Mouse (Mus musculus): ENCODE results near the gene Gm29776. TPM values are rescaled to one million over a fixed set of nuclear protein-coding genes. Genes with fewer than 3 reads are reported as not detected.

Gm29776 gene
- polyA plus RNA-seq, 1 experiment from 2014 or later: 0.16 TPM

- Histone ChIP-seq H3K9me3 (replicated peaks) (no peaks in the 10 kb centered on the region), H3K27me3 (no peaks in the 10 kb centered on the region), H3K9ac (no peak overlapping the region), H3K4me1 (replicated peaks) (peaks cover 33% of the 10 kb centered on the region), H3K27ac (no peak overlapping the region), H3K4me3 (no peak overlapping the region), H3K4me2 (no peak overlapping the region), H3K36me3 (peaks cover 61% of the 10 kb centered on the region)
- 59% methylated on average over 23 of the region's 23 CpGs for WGBS
- 0 out of 2 replicates have a peak, but pooled peaks have one; percentile 7 for ATAC-seq (replicated peaks; ENCODE audit: insufficient number of reproducible peaks, insufficient read depth, low FRiP score, low read depth)
These were observed 47.8 kb downstream of the Gm29776 start for GRCm38 (mm10) chr14:54650621-54651454.

DNA sequence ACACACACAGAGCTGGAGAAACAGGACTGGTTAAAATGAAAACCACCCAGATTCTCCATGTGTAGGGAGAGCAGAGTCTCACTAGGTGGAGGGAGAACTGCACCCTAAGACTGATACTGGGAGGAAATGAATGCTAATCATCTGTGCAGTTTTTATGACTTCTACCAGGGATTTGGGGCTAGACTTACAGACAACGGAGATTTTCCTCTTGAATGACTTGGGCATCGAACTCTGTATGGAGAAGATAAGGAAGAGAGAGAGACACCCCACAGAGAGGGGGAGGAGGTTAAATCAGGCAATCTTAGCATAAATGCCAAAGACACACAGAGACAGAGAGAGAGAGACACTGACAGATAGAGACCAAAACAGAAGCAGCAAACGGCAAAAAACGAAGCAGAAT, 50.7 kb downstream of the Gm29776 start:
- no peaks in the 10 kb centered on the region for H3K27me3 ChIP-seq
- ATAC-seq (replicated peaks; ENCODE audit: insufficient number of reproducible peaks, insufficient read depth, low FRiP score, low read depth): no peak

DNA sequence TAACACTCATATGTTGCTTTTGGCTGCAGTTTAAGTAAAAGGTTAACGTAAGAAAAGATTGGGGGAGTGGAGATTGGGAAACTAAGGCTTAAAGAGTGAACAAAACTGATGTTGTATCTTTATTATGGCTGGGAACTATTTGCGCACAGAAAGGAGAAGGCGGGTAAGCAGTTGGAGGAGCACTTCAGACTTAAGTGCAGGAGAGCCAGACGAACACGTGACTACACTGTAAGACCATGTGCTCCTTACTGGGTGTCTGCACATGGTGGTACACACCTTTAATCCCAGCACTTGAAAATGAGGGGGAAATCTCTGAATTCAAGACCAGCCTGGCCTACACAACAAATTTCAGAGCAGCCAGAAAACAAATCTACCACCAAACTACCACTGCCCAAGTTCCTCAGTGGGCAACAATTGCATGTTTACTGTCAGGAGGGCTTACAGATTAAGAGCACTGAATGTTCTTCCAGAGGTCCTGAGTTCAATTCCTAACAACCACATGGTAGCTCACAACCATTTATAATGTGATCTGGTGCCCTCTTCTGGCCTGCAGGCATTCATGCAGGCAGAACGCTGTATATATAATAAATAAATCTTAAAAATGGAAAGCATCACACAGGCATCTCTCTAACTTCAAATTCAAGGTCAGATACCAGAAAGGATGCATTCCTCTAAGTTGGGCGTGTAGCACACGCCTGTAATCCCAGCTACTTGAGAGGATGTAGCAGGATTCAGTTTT, 51.6 kb downstream of the Gm29776 start:
- peaks cover 92% of the 10 kb centered on the region for H3K36me3 ChIP-seq
- no peaks in the 10 kb centered on the region for H3K9me3 ChIP-seq (replicated peaks)
- no peak overlapping the region for H3K4me2 ChIP-seq
- no peak overlapping the region for H3K9ac ChIP-seq
- H3K27me3 ChIP-seq: no peaks in the 10 kb centered on the region
- no peak for ATAC-seq (replicated peaks; ENCODE audit: insufficient number of reproducible peaks, insufficient read depth, low FRiP score, low read depth)
- 90% methylated on average over 8 of the region's 8 CpGs for WGBS
- H3K4me3 ChIP-seq: no peak overlapping the region
- H3K27ac ChIP-seq: no peak overlapping the region
- H3K4me1 ChIP-seq (replicated peaks): peaks cover 14% of the 10 kb centered on the region

More for the DNA sequence above, 50.7 kb downstream of the Gm29776 start:
- Histone ChIP-seq H3K4me3 (no peak overlapping the region), H3K36me3 (peaks cover 84% of the 10 kb centered on the region), H3K9ac (no peak overlapping the region), H3K27ac (no peak overlapping the region), H3K4me2 (no peak overlapping the region), H3K4me1 (replicated peaks) (peaks cover 22% of the 10 kb centered on the region), H3K9me3 (replicated peaks) (no peaks in the 10 kb centered on the region)
- 76% methylated on average over 4 of the region's 4 CpGs for WGBS

GRCm38 (mm10) chr14:54646455-54646854, 52.2 kb downstream of the Gm29776 start:
- ATAC-seq (replicated peaks; ENCODE audit: insufficient number of reproducible peaks, insufficient read depth, low FRiP score, low read depth): no peak
- H3K4me2 ChIP-seq: no peak overlapping the region
- WGBS: 94% methylated on average over 17 of the region's 17 CpGs
- H3K27me3 ChIP-seq: no peaks in the 10 kb centered on the region
- peaks cover 87% of the 10 kb centered on the region for H3K36me3 ChIP-seq
- H3K9ac ChIP-seq: no peak overlapping the region
- H3K9me3 ChIP-seq (replicated peaks): no peaks in the 10 kb centered on the region
- peaks cover 10% of the 10 kb centered on the region for H3K4me1 ChIP-seq (replicated peaks)
- no peak overlapping the region for H3K27ac ChIP-seq
- no peak overlapping the region for H3K4me3 ChIP-seq

- 64% methylated on average over 9 of the region's 9 CpGs for WGBS
- Histone ChIP-seq H3K27ac (no peak overlapping the region), H3K4me2 (no peak overlapping the region), H3K9me3 (replicated peaks) (no peaks in the 10 kb centered on the region), H3K36me3 (peaks cover 69% of the 10 kb centered on the region), H3K4me1 (replicated peaks) (peaks cover 16% of the 10 kb centered on the region), H3K27me3 (no peaks in the 10 kb centered on the region; the same call in 1 of the 2 replicates), H3K4me3 (no peak overlapping the region), H3K9ac (no peak overlapping the region)
- no peak for ATAC-seq (replicated peaks; ENCODE audit: insufficient number of reproducible peaks, insufficient read depth, low FRiP score, low read depth)
These were observed 54.3 kb downstream of the Gm29776 start for GRCm38 (mm10) chr14:54644294-54644693.

- H3K4me2 ChIP-seq: no peak overlapping the region
- no peaks in the 10 kb centered on the region for H3K9me3 ChIP-seq (replicated peaks)
- ATAC-seq (replicated peaks; ENCODE audit: insufficient number of reproducible peaks, insufficient read depth, low FRiP score, low read depth): no peak
- no peak overlapping the region for H3K4me3 ChIP-seq
- H3K27me3 ChIP-seq: no peaks in the 10 kb centered on the region; the same call in 1 of the 2 replicates
- no peak overlapping the region for H3K9ac ChIP-seq
- peaks cover 59% of the 10 kb centered on the region for H3K36me3 ChIP-seq
- H3K4me1 ChIP-seq (replicated peaks): peaks cover 14% of the 10 kb centered on the region
- no peak overlapping the region for H3K27ac ChIP-seq
- 90% methylated on average over 2 of the region's 2 CpGs for WGBS
These were observed 55.6 kb downstream of the Gm29776 start for GRCm38 (mm10) chr14:54643011-54643410.

Small RNA genes within 50 kb of the gene (microRNA-seq; reads per million reads assigned to microRNA genes)
- gene Mir6948: not detected

Other genes with a start within 250 kb of the Gm29776 start
- 41.9 and 51.6 TPM in 2 replicates for gene Lrp10, start 234.7 kb downstream of the Gm29776 start, polyA plus RNA-seq (2015; fragmentation: Nextera tagmentation; extraction: Ambion mirVana)
- 1.1 and 1.9 TPM in 2 replicates for gene Rem2, start 222.7 kb downstream of the Gm29776 start, polyA plus RNA-seq (2015; fragmentation: Nextera tagmentation; extraction: Ambion mirVana)
- 47.4 and 57.4 TPM in 2 replicates for gene Prmt5, start 181.3 kb downstream of the Gm29776 start, polyA plus RNA-seq (2015; fragmentation: Nextera tagmentation; extraction: Ambion mirVana)
- 34.0 and 39.8 TPM in 2 replicates for gene Haus4, start 144.2 kb downstream of the Gm29776 start, polyA plus RNA-seq (2015; fragmentation: Nextera tagmentation; extraction: Ambion mirVana)
- 23.1 and 35.5 TPM in 2 replicates for gene Ajuba, start 121.3 kb downstream of the Gm29776 start, polyA plus RNA-seq (2015; fragmentation: Nextera tagmentation; extraction: Ambion mirVana)
- gene 4931414P19Rik, start 92.8 kb downstream of the Gm29776 start, polyA plus RNA-seq (2015; fragmentation: Nextera tagmentation; extraction: Ambion mirVana): 4.8 and 5.0 TPM in 2 replicates
- gene Psmb5, start 80.8 kb downstream of the Gm29776 start, polyA plus RNA-seq (2015; fragmentation: Nextera tagmentation; extraction: Ambion mirVana): 294 and 335 TPM in 2 replicates
- 1.7 and 17.6 TPM in 2 replicates for gene Psmb11, start 77.4 kb downstream of the Gm29776 start, polyA plus RNA-seq (2015; fragmentation: Nextera tagmentation; extraction: Ambion mirVana)
- not detected in 2 replicates for gene Gm17606, start 57.9 kb downstream of the Gm29776 start, polyA plus RNA-seq (2015; fragmentation: Nextera tagmentation; extraction: Ambion mirVana)
- gene Cdh24, start 57.5 kb downstream of the Gm29776 start, polyA plus RNA-seq (2015; fragmentation: Nextera tagmentation; extraction: Ambion mirVana): 1.6 and 2.1 TPM in 2 replicates
- 40.7 and 42.3 TPM in 2 replicates for gene 1700123O20Rik, start 12.6 kb downstream of the Gm29776 start, polyA plus RNA-seq (2015; fragmentation: Nextera tagmentation; extraction: Ambion mirVana)
- 75.5 and 80.1 TPM in 2 replicates for gene Acin1, start 11.9 kb downstream of the Gm29776 start, polyA plus RNA-seq (2015; fragmentation: Nextera tagmentation; extraction: Ambion mirVana)
- gene Cebpe, start 13.3 kb upstream of the Gm29776 start, polyA plus RNA-seq (2015; fragmentation: Nextera tagmentation; extraction: Ambion mirVana): 0.10 and 0.11 TPM in 2 replicates
- gene Slc7a8, start 83.1 kb upstream of the Gm29776 start, polyA plus RNA-seq (2015; fragmentation: Nextera tagmentation; extraction: Ambion mirVana): 2.8 and 4.4 TPM in 2 replicates
- gene Rnf212b, start 115.3 kb upstream of the Gm29776 start, polyA plus RNA-seq (2015; fragmentation: Nextera tagmentation; extraction: Ambion mirVana): not detected in 2 replicates
- 5.4 and 7.1 TPM in 2 replicates for gene Homez, start 172.1 kb upstream of the Gm29776 start, polyA plus RNA-seq (2015; fragmentation: Nextera tagmentation; extraction: Ambion mirVana)
- 1.2 and 1.5 TPM in 2 replicates for gene Ppp1r3e, start 178.7 kb upstream of the Gm29776 start, polyA plus RNA-seq (2015; fragmentation: Nextera tagmentation; extraction: Ambion mirVana)
- 3.3 and 3.4 TPM in 2 replicates for gene Bcl2l2, start 184.5 kb upstream of the Gm29776 start, polyA plus RNA-seq (2015; fragmentation: Nextera tagmentation; extraction: Ambion mirVana)
- gene Gm20521, start 184.6 kb upstream of the Gm29776 start, polyA plus RNA-seq (2015; fragmentation: Nextera tagmentation; extraction: Ambion mirVana): not detected in 2 replicates
- gene Pabpn1, start 193.7 kb upstream of the Gm29776 start, polyA plus RNA-seq (2015; fragmentation: Nextera tagmentation; extraction: Ambion mirVana): 56.5 and 73.4 TPM in 2 replicates
- gene Slc22a17, start 214.3 kb upstream of the Gm29776 start, polyA plus RNA-seq (2015; fragmentation: Nextera tagmentation; extraction: Ambion mirVana): 30.2 and 40.9 TPM in 2 replicates
- gene Efs, start 227.3 kb upstream of the Gm29776 start, polyA plus RNA-seq (2015; fragmentation: Nextera tagmentation; extraction: Ambion mirVana): 10.6 and 18.8 TPM in 2 replicates
- gene Il25, start 233.9 kb upstream of the Gm29776 start, polyA plus RNA-seq (2015; fragmentation: Nextera tagmentation; extraction: Ambion mirVana): not detected in 2 replicates
- 0.74 and 2.4 TPM in 2 replicates for gene Cmtm5, start 237.4 kb upstream of the Gm29776 start, polyA plus RNA-seq (2015; fragmentation: Nextera tagmentation; extraction: Ambion mirVana)